Mouse (Mus musculus) frontal cortex, adult 2 months (tissue): ENCODE measurements around the gene Eea1. TPM values are rescaled to one million over a fixed set of nuclear protein-coding genes. Genes with fewer than 3 reads are reported as not detected.
A peak's percentile ranks its signal among the peaks of the same experiment; 100 is the strongest.

Experiments
- DNase-seq, 2 experiments: peaks; one replicate each; pipeline ENCODE4 v3.0.0; 2022; ENCODE audit warnings: low spot score in 1 of 2; ENCODE audit errors: extremely low spot score in 1 of 2
- polyA plus RNA-seq: library from polyadenylated mRNA; depleted of rRNA; stranded (reverse); fragments of >200 nt; gene quantifications from 2 replicates; pipeline ENCODE4 v1.2.3, GENCODE M21; 2012

The Eea1 gene
- polyA plus RNA-seq, 1 experiment, result 14.9 TPM

DNA sequence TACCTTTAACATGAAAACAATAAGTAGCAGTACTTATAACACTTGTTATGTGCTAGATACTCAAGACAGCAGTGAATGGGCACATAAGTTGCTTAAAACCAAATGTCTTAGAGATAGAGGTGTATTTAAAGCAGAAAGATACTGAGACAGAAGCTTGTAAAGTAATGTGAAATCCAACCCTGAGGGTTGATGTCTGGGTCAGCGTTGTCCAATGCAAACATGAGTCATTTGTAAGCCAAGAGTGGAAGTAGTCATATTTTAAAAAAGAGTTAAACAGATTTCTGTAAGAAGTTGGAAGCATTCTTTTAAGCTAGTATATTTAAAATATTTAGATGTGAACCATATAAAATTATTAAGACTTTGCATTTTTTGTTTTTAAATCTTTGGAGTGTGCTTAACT lies 4.6 kb downstream of the Eea1 start:
- DNase-seq, result no peak

DNA sequence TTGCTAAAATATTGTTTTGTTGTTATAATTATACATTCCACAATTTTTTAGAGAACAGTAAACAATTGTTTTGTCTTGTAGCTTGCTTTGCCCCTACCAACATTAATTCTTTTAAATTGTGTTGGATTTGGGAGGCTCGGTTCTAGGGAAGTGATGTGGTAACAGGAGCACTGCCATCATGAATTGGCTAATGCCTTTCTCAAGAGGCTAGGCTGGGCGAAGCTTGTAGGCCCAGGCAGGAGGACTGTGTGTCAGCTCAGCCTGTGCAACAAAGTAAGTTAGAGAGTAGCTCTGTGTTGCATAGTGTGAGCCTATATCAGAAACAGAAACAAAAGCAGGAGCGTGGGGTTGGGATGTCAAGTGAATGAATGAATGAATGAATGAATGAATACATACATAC lies 9.0 kb downstream of the Eea1 start:
- DNase-seq, result no peak

DNA sequence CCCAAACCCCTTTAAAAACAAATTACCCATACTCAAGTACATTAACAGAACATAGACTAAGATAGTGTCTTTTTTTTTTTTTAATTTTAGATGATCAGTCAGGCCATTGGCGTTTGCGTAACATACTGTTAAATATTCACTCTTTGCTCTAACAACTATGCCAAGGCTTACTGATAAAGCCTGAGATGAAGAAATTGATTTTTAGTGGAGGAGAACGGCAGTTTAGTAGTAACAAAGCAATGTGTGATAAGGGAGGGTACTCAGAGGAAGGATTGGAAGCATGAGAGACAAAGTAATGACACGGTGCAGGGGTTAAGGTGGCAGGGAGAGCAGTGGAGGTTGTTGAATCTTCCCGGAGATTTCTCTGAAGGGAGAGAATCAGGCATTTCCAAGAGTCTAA lies 9.7 kb downstream of the Eea1 start:
- DNase-seq, result no peak

DNA sequence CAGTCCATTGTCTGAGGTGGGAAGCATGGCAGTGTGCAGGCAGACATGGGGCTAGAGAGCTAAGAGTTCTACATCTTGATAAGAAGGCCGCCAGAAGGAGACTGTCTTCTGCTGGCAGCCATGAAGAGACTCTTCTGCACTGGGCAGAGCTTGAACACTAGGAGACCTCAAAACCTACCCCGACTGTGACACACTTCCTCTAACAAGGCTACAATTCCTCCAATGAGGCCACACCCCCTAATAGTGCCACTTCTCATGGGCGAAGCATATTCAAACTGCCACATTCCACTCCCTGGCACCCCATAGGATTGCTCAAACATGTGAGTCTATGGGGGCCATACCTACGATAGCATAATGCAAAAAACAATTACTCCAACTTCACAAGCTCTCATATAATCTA lies 10.3 kb downstream of the Eea1 start:
- no peak for DNase-seq

DNA sequence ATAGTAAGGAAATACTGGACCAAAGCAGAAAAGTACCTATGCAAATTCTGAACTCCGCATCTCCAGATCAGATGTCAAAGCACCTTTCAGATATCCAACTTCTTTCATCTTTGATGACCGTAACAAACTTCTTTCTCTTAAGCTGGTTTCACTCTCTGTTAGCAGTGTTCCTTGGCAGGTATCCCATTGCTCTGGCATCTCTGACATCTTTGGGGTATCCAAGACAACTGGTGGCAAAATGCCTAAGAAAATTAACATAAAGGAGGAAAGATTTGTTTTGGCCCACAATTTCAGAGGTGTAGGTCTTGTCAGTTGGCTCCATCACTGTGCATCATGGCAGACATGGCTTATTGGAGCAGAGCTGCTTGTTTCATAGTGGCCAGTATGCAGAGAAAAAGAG lies 10.9 kb downstream of the Eea1 start:
- DNase-seq, result no peak

DNA sequence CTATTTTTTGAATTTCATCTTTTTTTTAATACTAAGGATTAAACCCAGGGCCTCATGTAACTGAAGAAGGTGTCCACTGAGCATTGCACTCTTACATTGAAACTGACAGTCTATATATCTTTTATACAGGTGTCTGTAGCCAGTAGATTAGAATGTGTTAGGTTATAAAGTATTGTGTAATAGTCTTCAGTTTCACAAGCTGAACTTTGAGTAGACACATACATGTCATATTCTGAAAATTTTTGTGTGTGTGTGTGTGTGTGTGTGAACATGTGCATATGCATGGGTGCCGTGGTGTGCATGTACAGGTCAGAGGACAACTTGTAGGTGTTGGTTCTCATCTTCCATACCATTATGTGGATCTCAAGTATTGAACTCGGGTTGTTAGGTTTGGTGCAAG lies 16.2 kb downstream of the Eea1 start:
- no peak for DNase-seq

DNA sequence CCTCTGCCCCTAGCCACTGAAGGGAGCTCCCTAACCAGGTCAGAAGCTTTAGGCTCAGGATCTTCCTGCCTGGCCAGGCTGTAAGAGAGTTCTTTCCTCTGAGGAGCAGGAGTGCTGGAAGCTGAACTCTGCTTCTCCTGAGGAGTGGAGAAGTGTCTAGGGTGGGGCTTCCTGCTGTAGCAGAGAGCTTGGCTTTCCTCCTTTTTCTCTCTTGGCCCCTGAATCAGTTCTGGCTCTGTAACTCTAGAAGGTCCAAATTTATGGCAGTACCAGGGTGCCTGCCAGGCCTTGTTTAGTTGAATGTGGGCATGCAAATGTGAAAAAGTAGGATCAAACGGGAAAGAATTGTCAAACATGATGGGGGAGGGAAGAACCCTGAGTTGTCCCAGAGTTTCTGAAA lies 17.1 kb downstream of the Eea1 start:
- no peak for DNase-seq

DNA sequence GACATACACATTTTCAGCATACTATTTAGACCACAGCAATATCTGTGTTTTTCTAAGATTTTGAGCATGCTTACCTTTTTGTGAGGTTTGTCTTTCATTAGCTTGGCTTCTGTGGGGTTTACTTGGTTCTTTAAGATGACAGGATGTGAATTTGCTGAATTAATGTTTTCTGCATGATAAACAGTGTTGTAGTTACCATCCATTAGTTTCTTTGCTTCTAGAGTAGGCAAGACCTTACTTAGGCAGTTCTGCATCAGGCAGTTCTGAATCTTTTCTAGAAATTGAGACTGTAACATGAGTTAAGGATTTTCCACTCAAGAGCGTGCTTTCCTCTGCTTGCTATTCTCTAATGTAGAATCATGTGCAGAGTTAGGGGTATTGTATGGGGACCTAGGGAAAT lies 24.2 kb downstream of the Eea1 start:
- DNase-seq, result no peak

DNA sequence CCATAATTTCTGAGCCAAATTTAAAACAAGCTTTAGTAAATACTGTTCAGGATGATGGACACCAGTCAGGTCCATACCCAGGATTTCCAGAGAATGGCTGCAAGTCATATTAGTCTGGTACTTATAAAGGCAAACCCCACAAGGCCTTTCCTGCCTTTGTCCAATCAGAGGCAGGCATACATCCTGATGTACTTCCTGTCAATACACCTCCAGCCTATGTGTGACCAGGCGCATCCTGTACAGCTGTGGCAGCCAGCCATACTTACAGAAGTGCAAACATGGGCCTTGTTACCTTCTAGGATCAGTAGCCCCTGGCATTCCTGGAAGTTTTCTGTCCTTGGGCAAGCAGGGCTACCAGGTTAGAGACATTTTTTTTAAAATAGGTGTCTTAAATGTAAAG lies 29.2 kb downstream of the Eea1 start:
- no peak for DNase-seq

DNA sequence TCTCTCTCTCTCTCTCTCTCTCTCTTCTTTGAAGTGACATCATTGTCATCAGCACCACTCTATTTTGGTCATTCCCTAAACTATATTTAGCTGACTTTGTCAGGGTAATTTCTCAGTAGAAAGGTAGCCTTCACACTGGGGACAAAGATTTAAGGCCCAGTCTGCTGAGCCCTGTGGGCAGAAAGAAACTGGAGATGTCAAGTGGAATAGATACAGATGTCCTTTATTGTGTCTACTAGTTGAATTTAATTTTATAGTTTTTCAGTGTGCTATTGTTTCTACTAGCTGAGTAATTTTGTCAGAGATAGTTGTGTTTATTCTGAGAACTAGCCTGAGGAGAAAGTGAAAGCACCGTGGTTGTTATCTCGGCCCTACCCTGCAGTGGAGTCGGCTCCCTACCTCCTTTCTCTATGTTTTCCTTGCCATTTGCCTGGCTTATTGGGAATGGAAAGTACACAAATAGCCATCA lies 30.3 kb downstream of the Eea1 start:
- no peak for DNase-seq

DNA sequence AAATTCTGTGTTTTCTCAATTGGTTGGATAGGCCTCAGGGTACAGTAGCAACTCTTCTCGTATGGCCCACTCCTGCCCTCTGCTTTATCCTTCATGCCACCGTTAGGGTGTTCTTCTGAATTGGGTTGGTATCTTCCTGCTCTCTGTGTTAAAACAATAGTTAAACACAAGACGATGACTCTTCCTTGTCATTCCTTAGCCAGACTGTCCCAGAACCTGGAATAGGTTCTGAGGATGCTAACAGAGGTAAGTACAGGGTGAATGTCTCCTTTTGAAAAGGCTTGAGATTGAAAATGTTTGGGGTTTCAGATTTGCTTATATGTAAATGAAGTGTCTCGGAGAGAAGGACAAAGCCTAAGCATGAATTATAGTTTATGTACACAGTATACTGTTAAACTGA lies 30.9 kb downstream of the Eea1 start:
- DNase-seq, result no peak

DNA sequence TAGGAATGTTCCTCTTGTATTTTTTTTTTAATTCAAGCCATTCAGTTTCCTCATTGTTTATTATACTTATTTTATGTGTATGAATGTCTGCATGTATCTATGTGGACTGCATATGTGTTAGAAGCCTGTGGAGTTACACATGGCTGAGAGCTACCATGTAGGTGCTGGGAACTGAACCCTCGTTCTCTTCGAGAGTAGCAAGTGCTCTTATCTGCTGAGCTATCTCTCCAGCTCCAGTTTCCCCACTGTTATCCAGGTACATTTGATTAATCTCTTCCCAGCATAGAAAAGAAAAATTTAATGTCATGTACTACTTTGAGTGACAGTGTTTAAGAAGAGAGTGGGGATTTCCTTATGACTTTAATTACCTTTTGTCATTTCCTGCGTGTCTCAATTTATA lies 31.5 kb downstream of the Eea1 start:
- DNase-seq, result no peak

DNA sequence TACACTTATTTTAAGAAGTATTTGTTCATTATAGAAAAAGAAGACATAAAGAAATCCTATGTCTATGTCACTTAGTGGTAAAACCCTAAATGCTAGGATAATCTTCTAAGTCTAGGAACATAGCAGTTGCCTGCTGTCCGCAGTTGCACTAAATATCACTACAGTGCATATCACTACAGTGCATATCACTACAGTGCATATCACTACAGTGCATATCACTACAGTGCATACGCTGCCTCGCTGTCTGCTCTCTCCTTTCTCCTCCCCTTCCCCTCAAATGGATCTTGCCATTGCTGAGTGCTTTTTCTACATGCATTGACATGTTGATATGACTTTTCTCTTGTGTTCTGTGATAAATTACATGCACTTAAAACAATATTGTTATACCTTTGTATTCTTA lies 34.0 kb downstream of the Eea1 start:
- DNase-seq, result no peak

DNA sequence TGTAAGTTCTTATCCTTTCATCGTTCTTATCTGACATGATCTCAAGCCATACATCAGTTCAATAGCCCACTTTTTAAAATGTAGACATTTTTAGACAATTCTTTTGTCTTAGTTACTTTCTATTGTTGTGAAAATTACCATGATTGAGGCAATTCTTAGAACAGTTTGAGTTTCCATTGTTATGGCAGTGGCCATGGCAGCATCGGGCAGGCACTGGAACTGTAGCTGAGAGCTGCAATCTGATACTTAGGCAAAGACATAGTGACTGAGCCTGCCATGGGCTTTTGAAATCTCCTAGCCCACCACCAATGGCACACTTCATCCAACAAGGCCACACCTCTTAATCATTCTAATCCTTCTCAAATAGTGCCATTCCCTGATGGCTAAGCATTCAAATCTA lies 36.3 kb downstream of the Eea1 start:
- DNase-seq, result no peak

DNA sequence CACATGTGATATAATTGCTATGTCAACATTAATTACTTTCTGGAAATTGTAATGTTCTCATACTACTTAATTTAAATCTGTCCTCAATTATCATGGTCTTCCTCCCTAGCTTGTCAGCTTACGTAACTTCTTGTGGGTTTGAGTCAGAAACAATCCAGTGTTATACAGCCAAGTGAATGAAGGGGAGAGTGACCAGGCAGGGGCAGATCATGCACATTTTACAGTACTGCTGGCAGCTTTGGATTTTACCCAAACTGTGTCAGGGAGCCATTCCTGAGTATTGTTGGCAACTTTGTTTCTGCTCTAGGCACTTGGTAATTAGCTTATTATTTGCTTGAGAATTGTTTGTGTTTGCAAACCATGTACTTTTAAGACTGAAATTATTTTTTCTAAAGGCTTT lies 49.3 kb downstream of the Eea1 start:
- DNase-seq, result no peak

DNA sequence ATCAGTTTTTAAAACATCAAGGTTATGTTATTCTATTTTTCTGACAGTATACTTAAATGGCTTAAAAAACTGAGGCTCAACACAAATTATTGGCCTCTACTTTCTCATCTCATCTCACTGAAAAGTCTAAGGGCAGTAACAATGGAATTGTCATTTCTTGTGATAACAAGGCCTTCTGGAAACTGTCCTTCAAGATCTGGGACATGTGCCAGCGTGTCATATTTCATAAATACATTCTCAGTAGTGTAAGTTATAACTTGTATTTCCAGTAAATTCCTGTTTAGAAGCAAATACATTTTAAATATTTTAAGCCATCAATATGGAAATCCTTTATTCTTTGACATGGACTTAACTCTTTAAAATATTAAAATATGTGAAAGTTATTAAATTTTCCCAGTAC lies 50.7 kb downstream of the Eea1 start:
- no peak for DNase-seq

DNA sequence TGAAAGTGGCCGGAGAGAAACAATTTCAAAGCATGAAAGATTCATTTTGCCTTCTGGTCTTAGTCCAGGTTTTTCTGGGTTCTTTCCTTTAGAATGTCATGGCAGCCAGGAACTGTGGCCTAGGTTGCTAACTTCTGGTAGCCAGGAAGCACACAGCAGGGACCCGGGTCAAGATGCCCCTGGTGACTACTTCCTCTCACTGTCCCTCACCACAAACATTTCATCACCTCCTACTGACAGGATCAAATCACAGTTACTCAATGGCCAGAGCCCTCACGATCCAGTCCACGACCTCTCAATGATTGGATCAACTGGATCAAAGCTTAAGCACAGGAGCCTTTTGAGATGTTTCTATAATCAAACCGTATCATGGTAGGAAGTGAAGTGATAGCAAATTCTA lies 60.5 kb downstream of the Eea1 start:
- DNase-seq, result no peak

DNA sequence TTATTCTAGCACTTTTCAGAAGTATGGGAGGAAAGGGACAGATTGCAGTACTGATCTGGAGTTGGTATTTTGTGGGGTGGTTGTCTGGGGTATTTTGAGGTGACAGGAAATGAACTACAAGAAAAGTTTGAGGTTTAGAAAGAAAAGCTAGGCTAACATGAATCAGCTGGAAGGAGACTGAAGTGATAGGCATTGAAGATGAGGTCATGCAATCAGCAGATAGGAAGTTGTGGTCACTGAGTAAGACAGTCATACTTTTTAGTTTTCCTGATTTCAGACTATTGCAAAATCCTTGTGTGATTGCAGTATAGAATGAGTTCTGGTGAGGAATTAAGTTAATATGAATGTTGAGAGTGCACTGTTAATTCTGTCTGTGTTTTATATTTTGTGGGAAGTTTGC lies 75.3 kb downstream of the Eea1 start:
- no peak for DNase-seq

DNA sequence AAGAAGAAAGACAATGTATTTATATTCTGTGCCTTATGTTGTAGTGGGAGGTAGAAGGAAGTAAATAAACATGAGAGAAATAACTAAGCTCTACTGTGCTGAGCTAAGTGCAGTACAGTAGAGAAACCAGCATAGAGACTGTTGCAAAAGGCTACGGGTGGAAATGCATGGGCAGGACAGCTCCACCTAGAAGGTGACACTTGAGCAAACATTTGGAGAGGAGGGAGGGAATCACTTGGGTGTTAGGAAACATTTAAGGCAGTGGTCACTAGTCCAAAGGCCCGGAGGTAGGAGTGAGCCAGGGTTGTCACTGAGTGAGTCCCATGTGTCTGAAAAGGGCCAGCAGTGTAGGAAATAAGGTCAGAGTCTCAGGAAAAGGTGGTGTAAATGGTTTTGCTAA lies 77.0 kb downstream of the Eea1 start:
- DNase-seq, result no peak

DNA sequence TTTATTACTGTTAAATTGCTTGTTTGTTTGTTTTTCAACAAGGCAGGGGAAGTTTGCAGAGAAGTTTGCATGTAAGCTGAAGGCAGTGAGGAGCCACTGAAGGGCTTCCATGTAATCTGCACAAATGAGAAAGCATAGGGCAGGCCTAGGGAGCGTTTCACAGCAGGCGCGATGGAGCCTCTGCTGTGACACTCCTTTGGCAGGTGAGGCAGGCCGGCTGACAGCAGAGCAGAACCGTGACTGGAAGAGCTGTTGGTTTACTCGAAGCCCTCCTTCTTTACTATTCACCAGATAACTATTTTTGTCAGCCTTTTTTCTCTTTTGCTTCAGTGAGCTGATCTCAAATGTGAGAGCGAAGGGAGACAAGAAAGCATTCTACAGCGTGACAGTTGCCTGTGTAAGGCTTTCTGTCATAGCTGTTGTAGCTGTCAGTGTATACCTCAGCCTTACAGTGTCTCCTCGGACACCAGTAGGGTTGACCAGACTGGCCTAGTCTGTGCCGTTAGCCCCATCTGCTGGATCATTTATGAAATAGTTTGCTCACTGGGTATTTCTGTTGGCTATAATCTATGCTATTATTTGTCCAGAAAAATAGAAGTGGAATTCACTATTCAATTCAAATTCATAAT lies 93.0 kb downstream of the Eea1 start:
- peak in 1 of 2 experiments; percentile 69 for DNase-seq

DNA sequence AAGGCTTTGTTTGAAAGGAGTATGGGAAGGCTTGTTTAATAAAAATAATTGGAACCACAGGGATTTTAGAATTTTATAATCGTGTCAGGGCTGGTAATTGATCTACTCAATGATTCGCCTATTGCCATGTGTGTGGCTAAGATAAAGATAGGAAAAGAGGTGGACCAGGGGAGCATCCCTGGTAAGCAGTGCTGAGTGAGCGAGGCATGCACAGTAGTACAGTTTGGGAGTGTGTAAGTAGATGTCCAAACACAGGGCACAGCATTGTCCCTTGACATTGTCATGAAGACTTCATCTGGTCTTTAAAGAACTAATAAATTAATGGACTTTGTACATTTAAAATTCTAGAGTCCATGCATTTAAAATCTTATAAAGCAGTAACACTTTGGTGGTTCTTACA lies 93.7 kb downstream of the Eea1 start:
- no peak for DNase-seq

DNA sequence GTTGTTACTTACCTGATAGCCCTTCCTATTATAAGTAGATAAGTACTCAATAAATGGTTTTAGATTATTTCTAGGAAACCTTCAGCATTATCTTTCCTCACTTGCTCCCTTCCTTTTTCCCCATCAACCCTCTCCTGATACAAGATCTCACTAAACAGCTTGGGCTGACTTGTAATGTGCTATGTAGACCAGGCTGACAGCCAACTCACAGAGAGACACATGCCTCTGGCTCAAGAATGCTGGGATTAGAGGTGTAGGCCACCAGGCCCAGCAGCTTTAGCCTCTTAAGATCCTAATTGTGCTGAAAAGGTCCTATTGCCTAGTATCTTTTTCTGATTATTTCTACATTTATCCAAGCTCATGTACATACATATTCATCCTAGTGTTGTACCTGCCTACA lies 95.5 kb downstream of the Eea1 start:
- DNase-seq, result no peak

DNA sequence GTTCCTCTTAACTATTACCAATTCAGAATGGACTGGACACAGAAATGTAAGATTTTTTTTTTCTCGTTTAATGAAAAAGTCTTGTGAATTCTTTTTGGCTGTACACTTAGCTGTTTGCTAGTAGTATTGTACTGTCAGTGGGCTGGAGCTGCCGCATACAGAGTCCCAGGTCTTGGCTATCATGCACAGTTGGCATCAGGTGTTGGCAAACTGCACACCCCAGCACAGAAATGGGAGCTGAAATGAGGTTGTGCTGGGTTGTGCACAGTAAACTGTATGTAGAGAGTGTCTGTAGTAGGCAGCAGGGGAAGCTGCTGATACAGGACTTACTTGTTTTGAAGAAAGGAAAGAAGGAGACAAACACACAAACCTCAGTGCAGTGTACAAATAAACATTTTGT lies 103.8 kb downstream of the Eea1 start:
- no peak for DNase-seq
